Mouse (Mus musculus) left cerebral cortex, adult 9 months (tissue): Measurements from ENCODE around the gene Mical2.

Experiments
- DNase-seq, 2 experiments: peaks; one replicate each; pipeline ENCODE4 v3.0.0; 2022; ENCODE audit warnings: low spot score in 2 of 2

The Mical2 gene

GRCm38 (mm10) chr7:112353939-112354338 lies 128.3 kb downstream of the Mical2 start:
- DNase-seq = no peak

GRCm38 (mm10) chr7:112354503-112354951 lies 128.9 kb downstream of the Mical2 start:
- no peak for DNase-seq

GRCm38 (mm10) chr7:112359594-112359993 lies 133.9 kb downstream of the Mical2 start:
- DNase-seq = no peak

GRCm38 (mm10) chr7:112362574-112363200 lies 137.0 kb downstream of the Mical2 start:
- no peak for DNase-seq

GRCm38 (mm10) chr7:112365864-112366263 lies 140.2 kb downstream of the Mical2 start:
- no peak for DNase-seq

- peak in 1 of 2 experiments; percentile 86 for DNase-seq
Measured at GRCm38 (mm10) chr7:112369046-112369445, 143.4 kb downstream of the Mical2 start.

- DNase-seq = no peak
Measured at GRCm38 (mm10) chr7:112369977-112370376, 144.3 kb downstream of the Mical2 start.

- DNase-seq = no peak
Measured at GRCm38 (mm10) chr7:112371387-112371786, 145.7 kb downstream of the Mical2 start.

- DNase-seq = no peak
Measured at GRCm38 (mm10) chr7:112374035-112374434, 148.4 kb downstream of the Mical2 start.

- DNase-seq = no peak
Measured at GRCm38 (mm10) chr7:112375062-112375461, 149.4 kb downstream of the Mical2 start.

GRCm38 (mm10) chr7:112375900-112376299 lies 150.2 kb downstream of the Mical2 start:
- no peak for DNase-seq

- no peak for DNase-seq
Measured at GRCm38 (mm10) chr7:112376611-112377010, 151.0 kb downstream of the Mical2 start.

- DNase-seq = peak in 1 of 2 experiments; percentile 76
Measured at GRCm38 (mm10) chr7:112377314-112377713, 151.7 kb downstream of the Mical2 start.

- DNase-seq = no peak
Measured at GRCm38 (mm10) chr7:112378056-112378455, 152.4 kb downstream of the Mical2 start.

- peak; percentile 45 to 83 for DNase-seq
Measured at GRCm38 (mm10) chr7:112378476-112378875, 152.8 kb downstream of the Mical2 start.

- DNase-seq = no peak
Measured at GRCm38 (mm10) chr7:112386521-112386920, 160.9 kb downstream of the Mical2 start.

GRCm38 (mm10) chr7:112387876-112388275 lies 162.2 kb downstream of the Mical2 start:
- DNase-seq = no peak

GRCm38 (mm10) chr7:112388363-112388875 lies 162.8 kb downstream of the Mical2 start:
- no peak for DNase-seq

GRCm38 (mm10) chr7:112389611-112390251 lies 164.1 kb downstream of the Mical2 start:
- peak in 1 of 2 experiments; percentile 39 for DNase-seq

GRCm38 (mm10) chr7:112390252-112390936 lies 164.7 kb downstream of the Mical2 start:
- peak in 1 of 2 experiments; percentile 44 for DNase-seq

- DNase-seq = no peak
Measured at GRCm38 (mm10) chr7:112390937-112391605, 165.4 kb downstream of the Mical2 start.

GRCm38 (mm10) chr7:112397786-112398185 lies 172.1 kb downstream of the Mical2 start:
- DNase-seq = no peak
